ENCODE assay signal across 12 mouse cellular contexts in the genomic region with DNA sequence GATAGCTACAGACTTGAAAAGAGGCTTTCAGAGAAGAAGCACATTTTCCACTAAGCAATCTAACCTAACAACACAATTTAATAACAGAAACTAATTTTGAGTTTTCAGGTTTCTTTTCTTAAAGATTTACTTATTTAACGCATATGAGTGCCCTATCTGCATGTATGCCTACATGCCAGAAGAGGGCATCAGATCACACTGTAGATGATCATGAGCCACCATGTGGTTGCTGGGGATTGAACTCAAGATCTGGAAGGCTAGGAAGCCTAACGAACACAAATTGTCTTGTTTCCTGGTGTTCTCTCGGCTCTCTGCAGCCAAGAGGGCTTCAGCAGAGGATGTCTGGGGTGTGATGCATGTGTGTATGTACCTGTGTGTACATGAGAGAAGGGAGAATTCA.
DNase-seq lines count a peak whose midpoint lies in the region; ATAC-seq and TF ChIP-seq lines count a peak whose summit lies in the region.
"Had no signal": no experiment of that assay in that cellular context is flagged by ENCODE, and none has a peak within 500 bp of the region (broad histone marks: within the 10 kb centered on the region; RNA-seq: fewer than 3 reads in every experiment).

No protein-coding gene starts in this region.

- 73% methylated on average over 3 of the region's 3 CpGs for WGBS in kidney, postnatal 0 days

- H3K27me3 ChIP-seq in kidney, postnatal 0 days (ENCODE audit: insufficient read depth, low read length), result no peaks in the 10 kb centered on the region
- no peaks in the 10 kb centered on the region for H3K27me3 ChIP-seq in Patski
- H3K27me3 ChIP-seq: megakaryocyte, embryonic 14.5 days; neural tube, embryonic 13.5 days had no signal

- no peak overlapping the region for H3K4me2 ChIP-seq in kidney, postnatal 0 days (ENCODE audit: low read length)
- H3K4me2 ChIP-seq: neural tube, embryonic 13.5 days had no signal

- CTCF ChIA-PET in Patski (lab: Charles Lee), result interaction anchor here (0.9 kb wide), 1 partner anchor 47 kb away, joined by 3 read pairs; no protein-coding TSS in a partner anchor

- in situ Hi-C loops in Patski (cut with MboI; ENCODE audit: low pct_unique_long_range_greater_than_20kb), result no loop called here

- no peak for ATAC-seq in kidney, postnatal 0 days (replicated peaks; ENCODE audit: low FRiP score, low read depth)
- no peak for ATAC-seq in Patski

- H3K4me1 ChIP-seq in kidney, postnatal 0 days (replicated peaks; ENCODE audit: insufficient read depth, low read length), result 0 out of 2 replicates have a peak, but pooled peaks cover 3% of the 10 kb centered on the region

- no peak overlapping the region for H3K27ac ChIP-seq in kidney, postnatal 0 days
- H3K27ac ChIP-seq: neural tube, embryonic 13.5 days had no signal

- H3K4me3 ChIP-seq in kidney, postnatal 0 days (replicated peaks; ENCODE audit: low read depth, low read length), result no peak overlapping the region
- H3K4me3 ChIP-seq: megakaryocyte, embryonic 14.5 days; neural tube, embryonic 13.5 days had no signal

- no peaks in the 10 kb centered on the region for H3K36me3 ChIP-seq in kidney, postnatal 0 days (ENCODE audit: insufficient read depth, low read length)
- H3K36me3 ChIP-seq: neural tube, embryonic 13.5 days had no signal

- no peak overlapping the region for H3K9ac ChIP-seq in kidney, postnatal 0 days (ENCODE audit: low read depth, low read length)
- H3K9ac ChIP-seq: neural tube, embryonic 13.5 days had no signal

- H3K9me3 ChIP-seq in kidney, postnatal 0 days (replicated peaks; ENCODE audit: low read length), result no peaks in the 10 kb centered on the region
- H3K9me3 ChIP-seq: megakaryocyte, embryonic 14.5 days; neural tube, embryonic 13.5 days had no signal

- POLR2A ChIA-PET in Patski (lab: Charles Lee), result no interaction called here

- TF ChIP-seq CTCF in kidney, postnatal 0 days (IDR thresholded peaks at IDR 0.05; ENCODE audit: low read depth), result peak; percentile 65
- TF ChIP-seq CTCF in Patski (IDR thresholded peaks at IDR 0.05), result peak; percentile 57

- DNase-seq in embryo, embryonic 10.5 days (ENCODE audit: low spot score), result peak; percentile 19
- DNase-seq in embryo, embryonic 11 days, result no peak
- no peak for DNase-seq in kidney, postnatal 0 days (ENCODE audit: low spot score)
- DNase-seq in kidney, adult 11 months, result no peak
- DNase-seq in 3T3-L1 (ENCODE audit: low read depth, low spot score) (peak; percentile 67), Patski (ENCODE audit: low read depth, low spot score) (no peak)
- no peak for DNase-seq in urinary bladder, postnatal 10 days (ENCODE audit: low spot score)
- no peak for DNase-seq in c-Kit-positive CD71-positive TER-119-positive erythroid progenitor cells, embryonic 14.5 days (ENCODE audit: low spot score)
- DNase-seq: right cerebral cortex, adult 18-20 months; thymus, postnatal 36 days had no signal

Comparison
In these comparisons a context has a peak if more than half of its experiments do, and no peak if none do; other contexts are left out.
1. DNase-seq: peak in embryo, embryonic 10.5 days (single experiment) and 3T3-L1 (single experiment); none in embryo, embryonic 11 days (single experiment), kidney, postnatal 0 days (single experiment), kidney, adult 11 months (single experiment), Patski (single experiment), urinary bladder, postnatal 10 days (single experiment) and c-Kit-positive CD71-positive TER-119-positive erythroid progenitor cells, embryonic 14.5 days (single experiment).